Mouse (Mus musculus): ENCODE data around the gene Nfkbiz. TPM values are rescaled to one million over a fixed set of nuclear protein-coding genes. Genes with fewer than 3 reads are reported as not detected.

Gene Nfkbiz
- polyA plus RNA-seq, 1 experiment from 2014 or later = 6.4 TPM

GRCm38 (mm10) chr16:55832040-55832439, 6.7 kb downstream of the Nfkbiz start:
- H3K4me2 ChIP-seq (replicated peaks) = no peak overlapping the region
- no peak for ATAC-seq (ENCODE audit: insufficient number of reproducible peaks, low FRiP score, low TSS enrichment, low read depth)
- no peaks in the 10 kb centered on the region for H3K9me3 ChIP-seq (replicated peaks)
- H3K4me3 ChIP-seq (replicated peaks) = no peak overlapping the region
- no peaks in the 10 kb centered on the region for H3K36me3 ChIP-seq
- no peak overlapping the region for H3K27ac ChIP-seq (replicated peaks)
- no peaks in the 10 kb centered on the region for H3K4me1 ChIP-seq
- no peaks in the 10 kb centered on the region for H3K27me3 ChIP-seq
- H3K9ac ChIP-seq = no peak overlapping the region
- 95% methylated on average over 6 of the region's 6 CpGs for WGBS

GRCm38 (mm10) chr16:55831451-55831850, 7.2 kb downstream of the Nfkbiz start:
- Histone ChIP-seq H3K9ac (no peak overlapping the region), H3K9me3 (replicated peaks) (no peaks in the 10 kb centered on the region), H3K27ac (replicated peaks) (no peak overlapping the region), H3K36me3 (no peaks in the 10 kb centered on the region), H3K4me1 (no peaks in the 10 kb centered on the region), H3K27me3 (no peaks in the 10 kb centered on the region), H3K4me2 (replicated peaks) (no peak overlapping the region), H3K4me3 (replicated peaks) (no peak overlapping the region)
- ATAC-seq (ENCODE audit: insufficient number of reproducible peaks, low FRiP score, low TSS enrichment, low read depth) = no peak
- WGBS = 92% methylated on average over 1 of the region's 1 CpGs

GRCm38 (mm10) chr16:55823398-55824155, 15.1 kb downstream of the Nfkbiz start:
- no peaks in the 10 kb centered on the region for H3K27me3 ChIP-seq
- H3K4me1 ChIP-seq = peaks cover 20% of the 10 kb centered on the region
- no peak overlapping the region for H3K9ac ChIP-seq
- 50% methylated on average over 11 of the region's 11 CpGs for WGBS
- peaks cover under 1% of the 10 kb centered on the region; the same call in 1 of the 2 replicates for H3K36me3 ChIP-seq
- no peaks in the 10 kb centered on the region for H3K9me3 ChIP-seq (replicated peaks)
- H3K27ac ChIP-seq (replicated peaks) = no peak overlapping the region
- ATAC-seq (ENCODE audit: insufficient number of reproducible peaks, low FRiP score, low TSS enrichment, low read depth) = no peak
- H3K4me3 ChIP-seq (replicated peaks) = no peak overlapping the region
- H3K4me2 ChIP-seq (replicated peaks) = no peak overlapping the region

GRCm38 (mm10) chr16:55822741-55823397, 15.8 kb downstream of the Nfkbiz start:
- H3K4me2 ChIP-seq (replicated peaks) = peak overlapping the region; percentile 73
- peaks cover 21% of the 10 kb centered on the region for H3K4me1 ChIP-seq
- peak overlapping the region; percentile 84 for H3K4me3 ChIP-seq (replicated peaks)
- no peak overlapping the region for H3K9ac ChIP-seq
- WGBS = 25% methylated on average over 18 of the region's 18 CpGs
- H3K9me3 ChIP-seq (replicated peaks) = no peaks in the 10 kb centered on the region
- ATAC-seq (ENCODE audit: insufficient number of reproducible peaks, low FRiP score, low TSS enrichment, low read depth) = no peak
- H3K27me3 ChIP-seq = no peaks in the 10 kb centered on the region
- 0 out of 2 replicates have a peak overlapping the region, but pooled peaks have one; percentile 7 for H3K27ac ChIP-seq (replicated peaks)
- H3K36me3 ChIP-seq = peaks cover 8% of the 10 kb centered on the region

- H3K36me3 ChIP-seq = peaks cover 13% of the 10 kb centered on the region
- peaks cover 21% of the 10 kb centered on the region for H3K4me1 ChIP-seq
- WGBS = under 1% methylated on average over 67 of the region's 67 CpGs
- peak; percentile 96 for ATAC-seq (ENCODE audit: insufficient number of reproducible peaks, low FRiP score, low TSS enrichment, low read depth)
- no peaks in the 10 kb centered on the region for H3K27me3 ChIP-seq
- peak overlapping the region; percentile 94 for H3K27ac ChIP-seq (replicated peaks)
- H3K9me3 ChIP-seq (replicated peaks) = no peaks in the 10 kb centered on the region
- peak overlapping the region; percentile 73 for H3K4me2 ChIP-seq (replicated peaks)
- peak overlapping the region; percentile 83 for H3K9ac ChIP-seq
- peak overlapping the region; percentile 84 for H3K4me3 ChIP-seq (replicated peaks)
These were observed 16.5 kb downstream of the Nfkbiz start for GRCm38 (mm10) chr16:55821997-55822740.

GRCm38 (mm10) chr16:55821571-55821981, 17.1 kb downstream of the Nfkbiz start:
- peak overlapping the region; percentile 94 for H3K27ac ChIP-seq (replicated peaks)
- under 1% methylated on average over 40 of the region's 40 CpGs for WGBS

GRCm38 (mm10) chr16:55820916-55821570, 17.7 kb downstream of the Nfkbiz start:
- peak overlapping the region; percentile 83 for H3K9ac ChIP-seq
- 5% methylated on average over 20 of the region's 20 CpGs for WGBS
- peak overlapping the region; percentile 94 for H3K27ac ChIP-seq (replicated peaks)

More at GRCm38 (mm10) chr16:55821571-55821981, 17.1 kb downstream of the Nfkbiz start:
- Histone ChIP-seq H3K36me3 (peaks cover 19% of the 10 kb centered on the region), H3K9ac (peak overlapping the region; percentile 83), H3K4me2 (replicated peaks) (peak overlapping the region; percentile 73), H3K9me3 (replicated peaks) (no peaks in the 10 kb centered on the region), H3K4me3 (replicated peaks) (peak overlapping the region; percentile 84), H3K27me3 (no peaks in the 10 kb centered on the region), H3K4me1 (peaks cover 21% of the 10 kb centered on the region)
- ATAC-seq (ENCODE audit: insufficient number of reproducible peaks, low FRiP score, low TSS enrichment, low read depth) = no peak; the same call in none of the 2 replicates

GRCm38 (mm10) chr16:55820161-55820915, 18.4 kb downstream of the Nfkbiz start:
- peak overlapping the region; percentile 83; the same call in 1 of the 2 replicates for H3K9ac ChIP-seq
- H3K4me2 ChIP-seq (replicated peaks) = peak overlapping the region; percentile 73
- no peak for ATAC-seq (ENCODE audit: insufficient number of reproducible peaks, low FRiP score, low TSS enrichment, low read depth)
- H3K36me3 ChIP-seq = peaks cover 31% of the 10 kb centered on the region
- 27% methylated on average over 13 of the region's 13 CpGs for WGBS
- H3K27me3 ChIP-seq = no peaks in the 10 kb centered on the region
- peaks cover 21% of the 10 kb centered on the region for H3K4me1 ChIP-seq
- peak overlapping the region; percentile 94 for H3K27ac ChIP-seq (replicated peaks)
- H3K4me3 ChIP-seq (replicated peaks) = peak overlapping the region; percentile 84
- no peaks in the 10 kb centered on the region for H3K9me3 ChIP-seq (replicated peaks)

More at GRCm38 (mm10) chr16:55820916-55821570, 17.7 kb downstream of the Nfkbiz start:
- Histone ChIP-seq H3K36me3 (peaks cover 24% of the 10 kb centered on the region), H3K4me1 (peaks cover 21% of the 10 kb centered on the region), H3K4me3 (replicated peaks) (peak overlapping the region; percentile 84), H3K4me2 (replicated peaks) (peak overlapping the region; percentile 73), H3K27me3 (no peaks in the 10 kb centered on the region), H3K9me3 (replicated peaks) (no peaks in the 10 kb centered on the region)
- ATAC-seq (ENCODE audit: insufficient number of reproducible peaks, low FRiP score, low TSS enrichment, low read depth) = no peak

GRCm38 (mm10) chr16:55819186-55819861, 19.4 kb downstream of the Nfkbiz start:
- Histone ChIP-seq H3K36me3 (peaks cover 41% of the 10 kb centered on the region), H3K4me1 (peaks cover 21% of the 10 kb centered on the region), H3K9ac (no peak overlapping the region; the same call in 1 of the 2 replicates), H3K9me3 (replicated peaks) (no peaks in the 10 kb centered on the region), H3K27me3 (no peaks in the 10 kb centered on the region), H3K27ac (replicated peaks) (peak overlapping the region; percentile 58), H3K4me2 (replicated peaks) (peak overlapping the region; percentile 73), H3K4me3 (replicated peaks) (peak overlapping the region; percentile 84)
- no peak for ATAC-seq (ENCODE audit: insufficient number of reproducible peaks, low FRiP score, low TSS enrichment, low read depth)
- 32% methylated on average over 15 of the region's 15 CpGs for WGBS
